Mouse (Mus musculus): ENCODE measurements at regions not wholly inside any gene's neighbourhood (a gene's known extent, or its start where the extent isn't known, plus 50 kb on each side); places are given as distances from the start of the nearest gene placed in this dataset.

- no peak for TF ChIP-seq CTCF (IDR thresholded peaks at IDR 0.05; ENCODE audit: borderline replicate concordance, insufficient read depth, low read length)
- TF ChIP-seq POLR2A (IDR thresholded peaks at IDR 0.05; ENCODE audit: low read depth, low read length) = no peak
These were observed 61.7 kb upstream of the Gm12830 start for GRCm38 (mm10) chr4:114759837-114760236.

Data from embryonic fibroblast, embryonic 13.5 days (primary cell).